Mouse (Mus musculus): ENCODE measurements at regions not wholly inside any gene's neighbourhood (a gene's known extent, or its start where the extent isn't known, plus 50 kb on each side); places are given as distances from the start of the nearest gene placed in this dataset.
A peak's percentile ranks its signal among the peaks of the same experiment; 100 is the strongest.

GRCm38 (mm10) chr17:9845451-9846075, 176.0 kb upstream of the Pabpc6 start:
- peak in 1 of 2 experiments; percentile 16 for DNase-seq

GRCm38 (mm10) chr17:9841103-9841502, 171.6 kb upstream of the Pabpc6 start:
- no peak for DNase-seq

DNA sequence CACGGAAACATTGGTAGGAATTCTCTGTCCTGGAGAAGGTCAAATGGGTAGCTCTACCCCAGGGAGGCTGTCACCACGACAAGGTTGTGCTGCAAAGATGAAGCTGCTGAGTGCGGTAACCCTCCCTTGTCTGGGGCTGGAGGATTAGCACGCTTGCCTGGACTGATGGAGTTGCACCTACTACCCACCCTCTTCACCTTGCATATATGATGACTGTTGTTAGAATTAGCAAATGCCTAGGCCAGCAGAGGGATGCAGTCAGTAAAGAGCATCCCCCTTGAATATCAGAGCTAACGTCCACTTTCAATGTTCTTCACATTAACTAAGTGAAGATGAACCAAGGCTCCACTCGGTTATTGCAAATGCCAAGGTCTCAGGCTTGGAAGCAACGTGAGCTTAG, 169.7 kb upstream of the Pabpc6 start:
- DNase-seq, result no peak

GRCm38 (mm10) chr17:9836995-9837842, 167.7 kb upstream of the Pabpc6 start:
- no peak for DNase-seq

GRCm38 (mm10) chr17:9829895-9830294, 160.4 kb upstream of the Pabpc6 start:
- no peak for DNase-seq

- DNase-seq, result no peak
These were observed 151.8 kb upstream of the Pabpc6 start for GRCm38 (mm10) chr17:9821358-9821757.

DNA sequence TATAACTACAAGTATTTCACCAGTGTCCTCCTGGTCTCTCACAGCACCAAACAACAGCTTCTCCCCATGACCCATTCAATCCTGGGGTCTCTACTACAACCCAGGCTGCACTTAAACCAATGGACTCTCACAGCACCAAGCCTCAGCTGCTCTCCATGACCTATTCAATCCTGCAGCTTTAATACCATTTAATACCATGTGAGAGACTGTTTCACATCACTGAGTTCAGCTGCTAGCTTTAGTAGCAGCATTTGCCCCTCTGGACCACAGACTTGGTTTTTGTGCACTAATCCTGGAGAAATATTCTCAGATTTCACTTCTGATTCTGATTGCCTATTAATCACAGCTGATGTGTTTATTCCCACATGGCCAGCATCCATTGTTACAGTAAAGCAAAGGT, 147.5 kb upstream of the Pabpc6 start:
- no peak for DNase-seq

- DNase-seq, result no peak
These were observed 127.6 kb upstream of the Pabpc6 start for GRCm38 (mm10) chr17:9797069-9797468.

DNA sequence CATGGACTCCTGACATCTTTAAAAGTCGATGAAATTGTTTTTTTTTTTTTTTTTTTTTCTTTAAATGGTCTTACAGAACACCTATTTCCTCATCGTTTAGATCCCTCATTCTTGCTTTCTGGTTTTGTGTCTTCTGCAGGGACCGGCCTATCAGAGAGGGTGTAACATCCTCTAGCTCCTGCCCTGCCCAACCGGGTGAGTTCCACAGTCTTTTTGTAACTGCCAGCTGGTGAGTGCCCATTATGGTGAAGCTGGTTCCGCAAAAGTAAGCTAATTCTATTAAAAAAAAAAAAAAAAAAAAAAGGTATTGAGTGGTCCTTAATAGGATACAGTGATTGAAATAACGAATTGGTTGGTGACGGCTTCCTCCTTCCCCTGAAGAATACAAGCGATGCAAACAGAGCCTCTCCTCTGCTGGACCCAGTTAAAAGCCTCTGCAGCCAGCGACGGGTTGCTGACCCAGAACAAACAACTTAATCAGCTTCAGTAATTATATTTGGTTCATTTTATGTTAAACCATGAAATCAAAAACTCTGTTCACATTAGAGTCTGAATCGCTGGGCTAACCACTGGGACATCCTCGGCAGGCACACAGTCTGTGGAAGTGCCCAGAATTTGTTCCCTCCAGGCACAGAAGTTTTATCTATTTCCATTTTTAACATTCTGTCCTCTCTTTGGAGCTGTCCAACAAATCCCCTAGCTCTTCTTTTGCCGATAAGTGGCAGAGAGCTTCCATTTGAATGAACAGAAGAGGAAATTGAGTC, 126.9 kb upstream of the Pabpc6 start:
- DNase-seq, result no peak

DNA sequence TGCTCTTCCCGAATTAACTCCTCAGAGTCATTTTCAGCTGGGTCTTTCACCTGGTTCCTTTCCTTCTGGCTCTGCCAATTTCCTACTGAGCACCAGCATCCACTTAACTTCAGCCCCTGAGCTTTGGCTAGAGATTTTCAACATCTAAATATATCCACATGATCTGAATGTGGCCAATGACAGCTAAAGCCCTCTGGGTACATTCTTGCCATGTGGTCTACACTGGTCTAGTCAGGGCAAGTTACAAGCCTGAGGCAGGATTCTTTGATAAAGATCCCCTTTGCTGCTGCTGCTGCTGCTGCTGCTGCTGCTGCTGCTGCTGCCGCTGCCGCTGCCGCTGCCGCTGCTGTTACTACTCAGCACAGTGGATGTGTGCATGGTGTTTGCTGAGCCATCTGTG, 109.3 kb upstream of the Pabpc6 start:
- no peak for DNase-seq

GRCm38 (mm10) chr17:9777165-9777564, 107.6 kb upstream of the Pabpc6 start:
- no peak for DNase-seq

- no peak for DNase-seq
These were observed 106.9 kb upstream of the Pabpc6 start for GRCm38 (mm10) chr17:9776286-9777016.

DNA sequence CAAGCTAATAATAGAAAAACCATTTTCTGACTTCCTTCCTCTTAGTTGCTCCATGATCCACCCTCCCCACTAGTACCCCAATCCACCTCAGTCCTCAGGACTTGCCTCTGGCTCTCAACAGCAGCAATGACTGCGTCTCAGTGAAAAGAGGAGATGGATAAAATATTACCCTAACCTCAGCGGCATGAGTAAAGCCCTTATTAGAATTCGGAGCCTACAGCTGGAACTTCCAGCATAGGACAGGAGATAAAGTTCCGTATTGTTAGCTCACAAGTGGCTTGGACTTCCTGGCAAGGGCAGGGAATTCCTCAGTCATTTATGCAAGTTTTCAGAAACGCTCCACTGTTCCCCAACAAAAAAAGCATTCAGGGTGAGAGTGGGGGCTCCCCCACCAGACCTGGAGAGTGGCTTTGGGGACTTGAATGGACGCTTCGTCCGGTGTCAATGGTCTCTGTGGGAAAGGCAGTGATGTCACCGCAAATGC, 106.2 kb upstream of the Pabpc6 start:
- no peak for DNase-seq

GRCm38 (mm10) chr17:9774740-9775629, 105.5 kb upstream of the Pabpc6 start:
- DNase-seq, result no peak

- DNase-seq, result peak in 1 of 2 experiments; percentile 32
These were observed 104.2 kb upstream of the Pabpc6 start for GRCm38 (mm10) chr17:9773744-9774143.

DNA sequence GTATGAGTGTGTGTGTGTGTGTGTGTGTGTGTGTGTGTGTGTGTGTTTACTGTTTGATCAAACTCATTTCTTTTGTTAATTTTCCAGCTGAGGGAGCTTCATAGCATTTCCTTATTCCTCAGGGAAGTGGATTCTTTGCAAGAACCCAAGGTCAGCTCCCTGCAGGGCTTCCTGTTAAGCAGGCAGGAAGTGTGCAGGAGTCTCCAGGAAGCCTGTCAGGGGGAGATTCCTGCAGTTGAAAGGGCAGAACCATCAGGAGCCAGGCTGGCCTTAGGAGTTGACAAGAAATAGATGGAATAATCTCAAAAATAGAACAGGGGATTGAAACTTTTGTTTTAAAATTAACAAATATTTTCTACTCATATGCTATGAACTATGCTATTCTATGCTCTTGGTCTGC, 98.8 kb upstream of the Pabpc6 start:
- peak in 1 of 2 experiments; percentile 40 for DNase-seq

- no peak for DNase-seq
These were observed 96.2 kb upstream of the Pabpc6 start for GRCm38 (mm10) chr17:9765680-9766250.

- peak in 1 of 2 experiments; percentile 28 for DNase-seq
These were observed 95.3 kb upstream of the Pabpc6 start for GRCm38 (mm10) chr17:9764701-9765359.

DNA sequence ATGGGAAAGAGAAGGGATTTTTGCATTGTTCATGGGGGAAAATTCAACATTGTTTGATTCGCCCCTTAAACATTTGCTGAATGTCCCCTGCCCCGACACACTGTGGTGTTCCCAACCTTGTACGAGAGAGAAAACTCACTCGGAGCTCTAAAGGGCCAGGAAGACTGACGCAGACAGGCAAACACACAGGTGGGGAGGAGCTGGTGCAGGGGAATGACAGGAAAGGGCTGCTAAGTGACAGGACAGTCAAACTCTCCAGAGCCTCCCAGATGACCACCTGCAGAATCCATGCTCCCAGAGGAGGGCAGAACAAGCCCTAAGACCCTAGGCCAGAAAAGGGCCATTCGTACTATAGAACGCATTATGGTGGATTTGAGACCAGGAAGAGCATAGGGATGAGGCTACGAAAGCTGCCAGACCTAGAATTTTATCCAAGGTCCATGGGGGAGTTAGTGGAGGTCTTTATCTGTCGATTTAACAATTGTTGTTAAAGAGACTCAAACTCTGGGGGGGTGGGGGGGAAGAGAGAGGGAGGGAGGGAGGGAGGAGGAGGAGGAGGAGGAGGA, 94.6 kb upstream of the Pabpc6 start:
- no peak for DNase-seq

GRCm38 (mm10) chr17:9763110-9763509, 93.6 kb upstream of the Pabpc6 start:
- no peak for DNase-seq
